Mouse (Mus musculus) ES-Bruce4 (cell line): Measurements from ENCODE around the gene Ubap1.

ENCODE experiments used
- CTCF ChIP-seq: IDR thresholded peaks from one replicate; pipeline ENCODE4 v1.8.1; 2011; ENCODE audit warnings: low read depth, low read length
- POLR2A ChIP-seq: IDR thresholded peaks from one replicate; pipeline ENCODE4 v1.8.1; 2011; ENCODE audit warnings: low read length; ENCODE audit not compliant: insufficient read depth

DNA sequence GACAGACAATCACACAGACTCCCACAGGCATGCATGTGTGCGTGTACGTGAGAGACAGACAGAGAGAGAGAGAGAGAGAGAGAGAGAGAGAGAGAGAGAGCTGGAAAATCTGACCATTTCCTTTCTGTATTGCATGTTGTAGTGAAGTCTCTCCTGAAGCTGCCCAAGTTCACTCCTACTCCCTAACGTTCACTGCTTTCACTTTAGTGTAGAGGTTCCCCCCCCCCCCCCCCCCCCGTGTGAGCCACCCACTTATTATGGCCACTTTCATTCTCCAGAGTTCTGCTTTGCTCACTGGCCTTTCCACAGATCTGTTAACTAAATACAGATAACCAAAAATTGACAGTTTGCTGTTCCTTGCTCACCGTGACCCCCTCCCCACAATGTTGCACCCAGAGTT is 957 bp upstream of the Ubap1 start:
- TF ChIP-seq CTCF (no peak), POLR2A (no peak)
